ENCODE assay signal across 9 mouse cellular contexts in the genomic region with DNA sequence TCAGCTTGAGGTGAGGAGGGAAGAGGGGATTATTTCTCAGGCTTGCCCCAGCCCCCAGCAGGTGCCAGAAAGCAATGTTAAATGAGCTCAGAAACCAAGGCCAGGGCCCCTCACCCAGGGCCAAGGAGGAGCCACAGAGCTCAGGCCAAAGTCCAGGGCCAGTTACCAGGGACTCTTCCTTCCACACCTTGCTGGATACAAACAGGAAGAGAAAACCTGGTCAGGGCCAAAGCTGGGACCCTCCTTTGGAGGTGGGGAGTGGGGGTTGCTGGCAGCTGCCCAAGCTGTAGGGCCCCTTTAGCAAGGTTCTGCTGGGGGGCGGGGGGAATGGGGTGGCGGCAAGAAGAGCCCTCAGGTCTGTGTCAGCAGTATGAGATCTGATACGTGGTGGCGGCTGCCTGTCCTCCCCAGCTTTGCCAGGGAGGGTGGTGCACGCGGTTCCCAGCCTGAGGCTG. TPM values are rescaled to one million over a fixed set of nuclear protein-coding genes. Genes with fewer than 3 reads are reported as not detected.
DNase-seq lines count a peak whose midpoint lies in the region; ATAC-seq and TF ChIP-seq lines count a peak whose summit lies in the region.
"Had no signal": no experiment of that assay in that cellular context is flagged by ENCODE, and none has a peak within 500 bp of the region (broad histone marks: within the 10 kb centered on the region; RNA-seq: fewer than 3 reads in every experiment).

No protein-coding gene starts in this region.

- peak overlapping the region; percentile 99 for H3K4me3 ChIP-seq in gastrocnemius, adult 2 months
- peak overlapping the region; percentile 94 for H3K4me3 ChIP-seq in intestine, embryonic 15.5 days (replicated peaks)
- H3K4me3 ChIP-seq in liver, postnatal 0 days (ENCODE audit: low read depth, low read length), result peak overlapping the region; percentile 94

- peaks cover 18% of the 10 kb centered on the region for H3K36me3 ChIP-seq in intestine, embryonic 15.5 days
- H3K36me3 ChIP-seq in liver, postnatal 0 days (replicated peaks; ENCODE audit: insufficient read depth, low read length), result peaks cover 37% of the 10 kb centered on the region

- no peaks in the 10 kb centered on the region for H3K9me3 ChIP-seq in intestine, embryonic 15.5 days
- no peaks in the 10 kb centered on the region for H3K9me3 ChIP-seq in liver, postnatal 0 days (ENCODE audit: low read length)

- no peaks in the 10 kb centered on the region for H3K27me3 ChIP-seq in intestine, embryonic 15.5 days (replicated peaks)
- no peaks in the 10 kb centered on the region for H3K27me3 ChIP-seq in liver, postnatal 0 days (ENCODE audit: insufficient read depth, low read length)

- no peak for TF ChIP-seq CTCF in gastrocnemius, adult 2 months (IDR thresholded peaks at IDR 0.05)
- TF ChIP-seq CTCF in liver, postnatal 0 days (IDR thresholded peaks at IDR 0.05; ENCODE audit: low read depth), result no peak

- WGBS in intestine, embryonic 15.5 days, result 31% methylated on average over 6 of the region's 6 CpGs
- WGBS in liver, postnatal 0 days (ENCODE audit: insufficient replicate concordance), result 27% methylated on average over 6 of the region's 6 CpGs

- H3K4me1 ChIP-seq in intestine, embryonic 15.5 days (replicated peaks), result peaks cover 36% of the 10 kb centered on the region
- peaks cover 34% of the 10 kb centered on the region for H3K4me1 ChIP-seq in liver, postnatal 0 days (ENCODE audit: insufficient read depth)

- intact Hi-C loops in gastrocnemius, adult 2 months (cut with DNase I), result no loop called here

- DNase-seq in gastrocnemius, adult 2 months, result peak; percentile 78
- DNase-seq in gastrocnemius, adult 18-20 months (ENCODE audit: low spot score), result no peak
- DNase-seq in cerebellum, postnatal 10 days, result peak; percentile 56 to 59
- peak; percentile 27 for DNase-seq in liver, postnatal 0 days
- no peak for DNase-seq in spleen, postnatal 14 days (ENCODE audit: low spot score in 2 of 2)
- no peak for DNase-seq in left cerebral cortex, adult 18-20 months (ENCODE audit: low spot score in 2 of 2)
- no peak for DNase-seq in ovary, postnatal 14 days (ENCODE audit: low spot score)

- H3K9ac ChIP-seq in intestine, embryonic 15.5 days, result peak overlapping the region; percentile 97
- peak overlapping the region; percentile 94 for H3K9ac ChIP-seq in liver, postnatal 0 days (replicated peaks)

- TF ChIP-seq EP300 in liver, postnatal 0 days (IDR thresholded peaks at IDR 0.05; ENCODE audit: low read depth), result no peak

- H3K27ac ChIP-seq in gastrocnemius, adult 2 months, result peak overlapping the region; percentile 96
- peak overlapping the region; percentile 96 for H3K27ac ChIP-seq in intestine, embryonic 15.5 days
- peak overlapping the region; percentile 92; the same call in 1 of the 2 replicates for H3K27ac ChIP-seq in liver, postnatal 0 days (ENCODE audit: low read depth)

- ATAC-seq in intestine, embryonic 15.5 days, result peak; percentile 39
- no peak for ATAC-seq in liver, postnatal 0 days

- peak overlapping the region; percentile 69 for H3K4me2 ChIP-seq in intestine, embryonic 15.5 days (replicated peaks)
- peak overlapping the region; percentile 99 for H3K4me2 ChIP-seq in liver, postnatal 0 days (ENCODE audit: low read depth, low read length)

RNA-seq across cellular contexts. Expression of gene Calm3, which starts 2.0 kb away (rescaled TPM):
- 100 to 1,000 TPM; 290 to 400 TPM for total RNA-seq in gastrocnemius, adult 2 months (2021)
- 100 to 1,000 TPM; 334 to 349 TPM for total RNA-seq in gastrocnemius, adult 18-20 months (2021)
- 137 and 140 TPM in 2 replicates for polyA plus RNA-seq in intestine, embryonic 15.5 days (2015; fragmentation: Nextera tagmentation; extraction: Ambion mirVana)
- polyA plus RNA-seq in liver, postnatal 0 days (2015; fragmentation: Nextera tagmentation; extraction: Ambion mirVana), result 58.8 and 60.3 TPM in 2 replicates
- 1,000 to 10,000 TPM; 1,746 to 1,798 TPM for total RNA-seq in left cerebral cortex, adult 18-20 months (2021)

RNA-seq across cellular contexts. Expression of gene Ptgir, which starts 15.6 kb away (rescaled TPM):
- total RNA-seq in gastrocnemius, adult 2 months (2021), result under 1 TPM; 0.67 to 0.79 TPM
- total RNA-seq in gastrocnemius, adult 18-20 months (2021), result 1 to 10 TPM in 1 of 2 experiments, under 1 TPM in 1; 0.39 to 2.2 TPM
- 2.8 and 3.0 TPM in 2 replicates for polyA plus RNA-seq in intestine, embryonic 15.5 days (2015; fragmentation: Nextera tagmentation; extraction: Ambion mirVana)
- polyA plus RNA-seq in liver, postnatal 0 days (2015; fragmentation: Nextera tagmentation; extraction: Ambion mirVana), result 1.1 and 1.7 TPM in 2 replicates
- total RNA-seq in left cerebral cortex, adult 18-20 months (2021), result under 1 TPM in 1 of 2 experiments, not detected in 1; 0.12 TPM

RNA-seq across cellular contexts. Expression of gene Pnmal2, which starts 22.6 kb away (rescaled TPM):
- total RNA-seq in gastrocnemius, adult 2 months (2021), result under 1 TPM; 0.74 to 0.86 TPM
- under 1 TPM; 0.50 to 0.64 TPM for total RNA-seq in gastrocnemius, adult 18-20 months (2021)
- 8.1 and 8.3 TPM in 2 replicates for polyA plus RNA-seq in intestine, embryonic 15.5 days (2015; fragmentation: Nextera tagmentation; extraction: Ambion mirVana)
- polyA plus RNA-seq in liver, postnatal 0 days (2015; fragmentation: Nextera tagmentation; extraction: Ambion mirVana), result 0.06 and 0.09 TPM in 2 replicates
- total RNA-seq in left cerebral cortex, adult 18-20 months (2021), result 100 to 1,000 TPM; 291 to 326 TPM
- total RNA-seq: common myeloid progenitor, adult 5-6 weeks had no signal

RNA-seq across cellular contexts. Expression of gene Gng8, which starts 30.3 kb away (rescaled TPM):
- total RNA-seq in gastrocnemius, adult 2 months (2021), result not detected
- under 1 TPM; 0.37 to 0.71 TPM for total RNA-seq in gastrocnemius, adult 18-20 months (2021)
- polyA plus RNA-seq in intestine, embryonic 15.5 days (2015; fragmentation: Nextera tagmentation; extraction: Ambion mirVana), result 7.4 and 8.3 TPM in 2 replicates
- polyA plus RNA-seq in liver, postnatal 0 days (2015; fragmentation: Nextera tagmentation; extraction: Ambion mirVana), result 0.15 and 0.20 TPM in 2 replicates
- 1 to 10 TPM; 2.9 to 3.4 TPM for total RNA-seq in left cerebral cortex, adult 18-20 months (2021)
- total RNA-seq: common myeloid progenitor, adult 5-6 weeks had no signal

RNA-seq across cellular contexts. Expression of gene Pnmal1, which starts 37.6 kb away (rescaled TPM):
- not detected for total RNA-seq in gastrocnemius, adult 2 months (2021)
- total RNA-seq in gastrocnemius, adult 18-20 months (2021), result not detected
- 3.0 and 3.1 TPM in 2 replicates for polyA plus RNA-seq in intestine, embryonic 15.5 days (2015; fragmentation: Nextera tagmentation; extraction: Ambion mirVana)
- polyA plus RNA-seq in liver, postnatal 0 days (2015; fragmentation: Nextera tagmentation; extraction: Ambion mirVana), result 0.02 and 0.04 TPM in 2 replicates
- 100 to 1,000 TPM; 112 to 119 TPM for total RNA-seq in left cerebral cortex, adult 18-20 months (2021)

Comparison
In these comparisons a context has a peak if more than half of its experiments do, and no peak if none do; other contexts are left out.
1. DNase-seq: peak in gastrocnemius, adult 2 months (single experiment), cerebellum, postnatal 10 days (2 of 2) and liver, postnatal 0 days (single experiment); none in gastrocnemius, adult 18-20 months (single experiment), spleen, postnatal 14 days (0 of 2), left cerebral cortex, adult 18-20 months (0 of 2) and ovary, postnatal 14 days (single experiment).
2. RNA of gene Calm3, which starts 2.0 kb away (total RNA-seq): 1,746 to 1,798 TPM in left cerebral cortex, adult 18-20 months; 290 to 400 TPM in gastrocnemius, adult 2 months and 334 to 349 TPM in gastrocnemius, adult 18-20 months; every median in the first group is over 4 times any median in the second.
3. RNA of gene Pnmal2, which starts 22.6 kb away (total RNA-seq): 291 to 326 TPM in left cerebral cortex, adult 18-20 months; 0.74 to 0.86 TPM in gastrocnemius, adult 2 months and 0.50 to 0.64 TPM in gastrocnemius, adult 18-20 months; every median in the first group is over 100 times any median in the second.
4. Peak in every context shown above with its lines, with median percentiles within 50 percentile points of each other: H3K27ac ChIP-seq and H3K4me3 ChIP-seq.